Mouse (Mus musculus): Measurements from ENCODE around the gene Foxc1. TPM values are rescaled to one million over a fixed set of nuclear protein-coding genes. Genes with fewer than 3 reads are reported as not detected.
A peak's percentile ranks its signal among the peaks of the same experiment; 100 is the strongest.

Gene Foxc1
- total RNA-seq, 2 experiments from 2014 or later: not detected

GRCm38 (mm10) chr13:31805831-31806427 lies 504 bp upstream of the Foxc1 start:
- no peak for ATAC-seq (replicated peaks; ENCODE audit: poor library complexity)

DNA sequence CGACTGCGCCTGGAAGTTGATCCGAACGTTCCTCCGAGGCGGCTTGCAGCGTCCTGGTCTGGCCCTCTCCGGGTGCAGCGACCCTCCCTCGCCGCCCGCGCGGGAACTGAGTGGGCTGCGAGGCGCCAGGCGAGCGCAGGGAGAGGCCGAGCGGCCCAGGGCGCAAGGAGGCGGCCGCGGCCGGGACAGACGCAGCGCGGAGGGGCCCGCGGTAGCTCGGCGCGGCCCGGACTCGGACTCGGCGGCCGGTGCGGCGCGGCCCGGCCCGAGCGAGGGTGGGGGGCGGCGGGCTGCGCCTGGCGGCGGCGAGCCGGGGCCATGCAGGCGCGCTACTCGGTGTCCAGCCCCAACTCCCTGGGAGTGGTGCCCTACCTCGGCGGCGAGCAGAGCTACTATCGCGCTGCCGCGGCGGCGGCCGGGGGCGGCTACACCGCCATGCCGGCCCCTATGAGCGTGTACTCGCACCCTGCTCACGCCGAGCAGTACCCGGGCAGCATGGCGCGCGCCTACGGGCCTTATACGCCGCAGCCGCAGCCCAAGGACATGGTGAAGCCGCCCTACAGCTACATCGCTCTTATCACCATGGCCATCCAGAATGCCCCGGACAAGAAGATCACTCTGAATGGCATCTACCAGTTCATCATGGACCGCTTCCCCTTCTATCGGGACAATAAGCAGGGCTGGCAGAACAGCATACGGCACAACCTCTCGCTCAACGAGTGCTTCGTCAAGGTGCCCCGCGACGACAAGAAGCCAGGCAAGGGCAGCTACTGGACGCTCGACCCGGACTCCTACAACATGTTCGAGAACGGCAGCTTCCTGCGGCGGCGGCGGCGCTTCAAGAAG lies 680 bp downstream of the Foxc1 start:
- no peak for ATAC-seq (replicated peaks; ENCODE audit: poor library complexity)

DNA sequence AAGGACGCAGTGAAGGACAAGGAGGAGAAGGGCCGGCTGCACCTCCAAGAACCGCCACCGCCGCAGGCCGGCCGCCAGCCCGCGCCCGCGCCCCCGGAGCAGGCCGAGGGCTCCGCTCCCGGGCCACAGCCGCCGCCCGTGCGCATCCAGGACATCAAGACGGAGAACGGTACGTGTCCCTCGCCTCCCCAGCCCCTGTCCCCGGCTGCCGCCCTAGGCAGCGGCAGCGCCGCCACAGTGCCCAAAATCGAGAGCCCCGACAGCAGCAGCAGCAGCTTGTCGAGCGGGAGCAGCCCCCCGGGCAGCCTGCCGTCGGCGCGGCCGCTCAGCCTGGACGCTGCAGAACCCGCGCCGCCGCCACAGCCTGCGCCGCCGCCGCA lies 1.3 kb downstream of the Foxc1 start:
- ATAC-seq (replicated peaks; ENCODE audit: poor library complexity): no peak

- ATAC-seq (replicated peaks; ENCODE audit: poor library complexity): peak; percentile 38
These were observed 1.8 kb downstream of the Foxc1 start for GRCm38 (mm10) chr13:31808116-31808803.

GRCm38 (mm10) chr13:31808804-31809420 lies 2.5 kb downstream of the Foxc1 start:
- no peak for ATAC-seq (replicated peaks; ENCODE audit: poor library complexity)

GRCm38 (mm10) chr13:31809701-31810100 lies 3.3 kb downstream of the Foxc1 start:
- no peak for ATAC-seq (replicated peaks; ENCODE audit: poor library complexity)

DNA sequence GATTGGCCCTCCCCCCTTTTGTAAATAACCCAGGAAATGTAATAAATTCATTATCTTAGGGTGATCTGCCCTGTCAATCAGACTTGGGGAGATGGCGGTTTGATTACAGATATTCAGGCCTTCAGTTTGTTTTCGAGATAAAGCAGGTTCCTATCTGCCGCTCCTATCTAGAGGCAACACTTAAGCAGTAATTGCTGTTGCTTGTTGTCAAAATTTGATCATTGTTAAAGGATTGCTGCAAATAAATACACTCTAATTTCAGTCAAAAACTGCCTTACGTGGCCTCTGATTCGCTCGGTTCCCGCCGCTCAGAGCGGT lies 3.9 kb downstream of the Foxc1 start:
- ATAC-seq (replicated peaks; ENCODE audit: poor library complexity): no peak

DNA sequence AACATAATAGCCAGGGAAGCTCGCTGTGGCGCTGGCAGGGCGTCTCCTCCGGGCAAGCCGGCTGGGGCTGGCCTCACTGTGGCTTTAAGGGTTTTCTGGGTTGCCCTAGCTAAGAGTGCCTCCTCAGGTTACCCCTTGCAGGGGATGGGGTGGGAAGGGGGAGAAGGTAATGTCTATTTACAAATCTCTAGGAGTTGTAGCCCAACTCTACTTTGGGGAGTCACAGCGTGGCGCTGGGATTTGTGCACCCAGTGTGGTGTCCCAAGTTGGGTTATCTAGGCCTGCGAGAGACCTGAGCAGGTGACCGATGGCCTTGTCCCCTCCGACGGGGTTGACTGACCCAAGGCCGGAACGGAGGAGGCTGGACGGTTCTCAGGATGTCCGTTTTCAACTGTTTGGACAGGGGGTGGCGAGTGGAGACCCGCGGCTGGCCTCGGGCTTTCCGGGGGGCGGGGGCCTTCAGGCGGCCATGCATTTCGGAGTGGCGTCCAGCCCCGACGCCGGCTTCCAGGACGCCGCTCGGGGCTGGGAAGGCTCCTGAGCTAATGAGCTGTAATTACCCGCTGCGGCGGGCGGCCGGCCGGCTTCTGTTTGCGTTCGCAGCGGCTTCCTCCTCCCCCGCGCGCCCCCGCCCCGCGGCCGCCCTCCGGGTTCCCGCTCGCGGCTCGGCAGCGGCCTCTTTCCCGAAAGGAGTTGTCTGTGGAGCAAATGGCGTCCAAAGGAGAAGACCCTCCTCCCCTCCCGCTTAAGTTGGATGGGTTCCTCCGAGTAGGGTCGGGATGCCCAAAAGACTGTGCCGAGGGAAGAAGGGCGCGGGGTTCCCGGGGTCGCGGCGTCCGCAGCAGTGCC lies 4.5 kb downstream of the Foxc1 start:
- ATAC-seq (replicated peaks; ENCODE audit: poor library complexity): no peak

- ATAC-seq (replicated peaks; ENCODE audit: poor library complexity): no peak
These were observed 5.1 kb downstream of the Foxc1 start for GRCm38 (mm10) chr13:31811542-31812021.

DNA sequence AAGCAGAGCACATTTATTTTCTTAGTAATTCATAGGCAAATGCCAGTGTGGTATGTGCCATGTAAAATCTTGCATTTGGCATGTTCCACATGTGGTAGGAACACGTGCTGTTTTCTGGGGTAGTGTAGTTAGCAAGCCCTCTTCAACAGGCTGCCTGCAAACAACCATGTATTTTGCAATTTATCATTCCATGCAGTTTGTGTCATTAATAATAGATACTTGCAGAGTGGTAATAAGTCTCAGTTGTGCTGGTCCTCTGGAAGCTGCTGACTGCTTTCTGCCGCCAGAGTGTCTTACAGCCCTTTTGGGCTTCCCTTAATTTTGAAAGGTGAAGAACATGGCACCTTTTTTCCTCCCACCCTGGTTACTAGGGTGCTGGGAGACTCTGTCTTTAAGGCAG lies 6.3 kb downstream of the Foxc1 start:
- no peak for ATAC-seq (replicated peaks; ENCODE audit: poor library complexity)

DNA sequence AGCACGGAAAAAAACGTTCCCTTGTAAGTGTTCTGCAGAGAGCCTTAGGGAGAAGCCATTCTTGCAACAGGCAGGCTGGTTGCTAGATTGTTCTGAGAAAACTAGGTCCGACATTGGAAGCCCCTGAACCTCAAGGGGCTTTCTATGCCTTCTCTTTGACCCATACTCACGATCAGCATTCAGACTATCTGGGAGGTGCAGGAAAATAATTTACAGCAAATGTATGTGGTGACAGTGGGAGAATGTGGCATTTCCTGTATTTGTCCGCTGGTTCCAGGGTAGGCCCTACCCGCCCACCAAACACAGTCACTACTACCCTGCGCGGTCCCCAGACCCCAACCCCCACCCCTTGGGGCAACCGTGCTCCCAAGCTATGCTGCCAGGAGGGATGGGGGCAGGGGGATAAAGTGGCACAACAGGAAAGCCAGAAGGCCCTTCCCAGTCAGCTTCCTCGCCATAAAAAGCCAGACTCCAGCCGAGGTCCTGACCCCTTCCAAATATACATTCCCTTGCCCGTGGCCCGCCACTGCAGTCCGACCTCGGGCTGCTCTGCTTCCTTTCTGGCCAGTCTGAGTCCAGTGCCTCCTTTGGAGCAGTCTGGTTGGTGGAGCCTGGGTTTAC lies 9.1 kb downstream of the Foxc1 start:
- no peak for ATAC-seq (replicated peaks; ENCODE audit: poor library complexity)

DNA sequence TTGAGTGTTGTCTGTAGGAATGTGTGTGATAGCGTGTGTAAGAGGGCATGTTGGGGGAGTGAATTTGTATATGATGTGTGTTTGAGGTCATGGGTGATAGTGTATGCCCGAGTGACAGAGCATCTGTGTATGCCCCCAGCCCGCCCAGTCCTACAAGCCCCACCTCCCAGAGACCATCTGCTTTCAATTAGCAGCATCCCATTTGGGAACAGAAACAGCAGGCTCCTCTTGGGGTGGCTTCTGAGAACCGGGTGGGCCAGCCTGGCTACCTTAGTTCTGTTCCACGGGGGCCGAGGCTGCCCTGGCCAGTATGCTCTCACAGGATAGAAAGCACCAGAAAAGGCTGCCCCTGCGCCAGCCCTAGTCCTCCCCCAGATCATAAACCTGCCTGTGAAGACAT lies 11.9 kb downstream of the Foxc1 start:
- no peak for ATAC-seq (replicated peaks; ENCODE audit: poor library complexity)

GRCm38 (mm10) chr13:31819664-31820405 lies 13.4 kb downstream of the Foxc1 start:
- ATAC-seq (replicated peaks; ENCODE audit: poor library complexity): no peak

DNA sequence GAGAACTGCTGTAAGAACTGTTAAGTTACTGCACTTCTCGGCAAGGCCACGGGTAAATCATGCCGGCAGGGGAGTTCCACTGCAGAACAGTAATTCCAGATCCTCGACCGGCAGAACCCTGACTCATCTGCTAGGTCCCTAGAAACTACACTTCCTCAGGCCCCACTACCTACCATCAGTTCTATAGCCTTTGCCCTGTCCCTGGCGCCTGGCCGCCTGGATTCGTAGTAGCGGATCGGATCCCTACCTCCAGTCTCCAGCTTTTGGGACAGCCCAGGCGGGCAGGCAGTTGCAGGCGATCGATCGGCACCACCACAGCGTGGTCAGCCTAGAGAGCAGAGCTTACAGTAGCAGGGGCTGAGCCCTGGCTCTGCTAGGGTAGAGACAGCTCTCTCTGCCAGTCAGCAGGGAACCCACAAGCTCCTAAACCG lies 14.2 kb downstream of the Foxc1 start:
- peak; percentile 71 for ATAC-seq (replicated peaks; ENCODE audit: poor library complexity)

DNA sequence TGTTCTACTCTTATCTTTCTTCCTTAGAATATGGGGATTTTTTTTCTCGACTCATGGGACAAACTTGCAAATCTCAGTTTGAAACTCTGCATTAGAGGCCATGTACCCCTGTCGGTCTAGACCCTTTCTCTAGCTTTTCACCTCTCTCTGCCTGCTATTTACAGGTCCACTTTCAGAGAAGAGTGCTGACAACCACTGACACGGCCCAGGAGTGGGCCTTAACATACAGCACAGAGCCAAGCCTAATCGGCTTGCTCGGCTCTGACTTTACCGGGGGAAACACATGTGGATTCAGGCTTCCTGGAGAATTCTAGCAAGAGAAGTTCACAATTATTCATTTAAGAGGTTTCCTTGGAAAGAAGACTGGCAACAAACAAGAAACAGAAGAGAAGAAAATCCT lies 14.6 kb downstream of the Foxc1 start:
- ATAC-seq (replicated peaks; ENCODE audit: poor library complexity): no peak

GRCm38 (mm10) chr13:31823316-31823715 lies 16.9 kb downstream of the Foxc1 start:
- ATAC-seq (replicated peaks; ENCODE audit: poor library complexity): no peak

DNA sequence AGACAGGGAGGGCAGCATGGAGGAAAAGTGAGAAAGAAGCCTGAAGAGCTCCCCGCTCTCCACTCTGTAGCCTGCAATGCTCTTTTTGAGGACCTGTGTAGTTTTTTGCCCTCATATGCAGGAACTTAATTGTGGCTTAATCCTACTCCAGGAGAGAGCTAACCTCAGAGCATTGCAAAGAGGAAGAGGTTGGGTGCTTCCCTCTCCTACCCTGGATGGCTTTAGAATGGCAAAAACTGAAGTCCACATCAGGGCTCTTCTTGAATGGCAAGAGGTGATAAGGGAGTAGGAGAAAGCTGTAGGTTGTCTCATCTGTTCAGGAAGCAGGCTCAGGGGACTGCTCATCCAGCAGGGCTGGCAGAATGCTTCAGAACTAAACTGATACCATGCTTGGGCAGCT lies 18.7 kb downstream of the Foxc1 start:
- peak; percentile 55 for ATAC-seq (replicated peaks; ENCODE audit: poor library complexity)

- no peak for ATAC-seq (replicated peaks; ENCODE audit: poor library complexity)
These were observed 20.7 kb downstream of the Foxc1 start for GRCm38 (mm10) chr13:31827160-31827559.

DNA sequence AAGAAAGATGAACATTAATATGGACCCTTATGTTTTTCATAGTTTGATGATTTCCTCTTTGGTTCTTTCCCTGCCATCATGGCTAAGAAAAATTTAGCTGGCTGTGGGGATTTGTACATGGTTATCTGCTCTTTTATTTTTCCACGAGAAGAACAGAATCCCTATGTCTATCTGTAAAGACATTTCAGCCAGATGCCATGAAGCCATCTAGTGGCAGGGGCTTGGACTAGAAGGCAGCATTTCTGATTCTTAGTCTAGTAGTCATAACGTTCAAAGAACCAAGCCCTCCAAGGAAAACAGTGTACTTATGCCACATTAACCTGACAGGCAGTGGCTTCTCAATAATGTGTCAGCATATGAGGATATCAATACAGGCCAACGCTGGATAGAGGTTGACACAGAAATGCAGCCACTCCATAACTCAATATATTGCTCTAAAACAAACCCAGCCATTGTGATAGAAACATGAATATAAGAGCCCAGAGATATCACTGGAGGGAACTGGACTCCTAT lies 21.4 kb downstream of the Foxc1 start:
- no peak for ATAC-seq (replicated peaks; ENCODE audit: poor library complexity)
